Mouse (Mus musculus): ENCODE measurements at regions not wholly inside any gene's neighbourhood (a gene's known extent, or its start where the extent isn't known, plus 50 kb on each side); places are given as distances from the start of the nearest gene placed in this dataset.

DNA sequence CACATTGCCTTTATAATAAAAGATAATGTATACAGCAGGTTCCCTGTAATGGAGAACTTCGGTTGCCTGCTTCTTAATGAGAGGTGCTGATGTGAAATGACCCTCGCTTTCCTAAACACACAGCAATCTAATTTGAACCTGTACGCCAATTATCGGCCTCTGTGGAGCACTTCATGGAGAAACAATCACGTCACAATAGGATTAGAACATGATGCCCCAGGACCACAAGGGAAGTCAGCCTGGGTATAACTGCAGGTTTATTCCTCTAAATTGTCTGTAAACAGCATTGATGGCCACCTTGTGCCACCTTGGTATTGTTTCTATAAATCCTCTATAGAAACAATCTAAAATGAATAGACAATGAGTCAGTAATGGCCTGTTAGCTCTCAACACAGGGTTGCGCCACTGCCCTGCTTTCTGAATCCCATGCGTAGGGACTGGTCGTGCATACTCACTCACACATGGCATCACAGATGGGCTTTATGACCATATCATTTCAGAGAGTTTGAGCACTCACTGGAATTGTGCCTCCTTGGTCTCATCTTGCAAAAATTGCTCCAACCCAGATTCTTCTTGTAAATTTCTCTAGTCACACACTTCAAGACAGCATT lies 179.9 kb upstream of the Rnf219 start:
- no peak for TF ChIP-seq CTCF (IDR thresholded peaks at IDR 0.05; ENCODE audit: extremely low read depth, insufficient read depth, low read length)
- TF ChIP-seq POLR2A (IDR thresholded peaks at IDR 0.05; ENCODE audit: extremely low read depth, insufficient read depth, low read length), result no peak

Measured in cortical plate, adult 2 months (tissue).